Mouse (Mus musculus): ENCODE results near the gene Wwp2.

- TF ChIP-seq CTCF (IDR thresholded peaks at IDR 0.05; ENCODE audit: low read depth) = no peak
- TF ChIP-seq EP300 (optimal IDR thresholded peaks at IDR 0.05) = no peak
These were observed 66.2 kb downstream of the Wwp2 start for GRCm38 (mm10) chr8:107502407-107502806.

All from stomach, postnatal 0 days (tissue).